Mouse (Mus musculus): ENCODE data around the gene Aes. TPM values are rescaled to one million over a fixed set of nuclear protein-coding genes. Genes with fewer than 3 reads are reported as not detected.

The Aes gene
- polyA plus RNA-seq (2012; rRNA removed): 1,576 and 2,275 TPM in 2 replicates

DNA sequence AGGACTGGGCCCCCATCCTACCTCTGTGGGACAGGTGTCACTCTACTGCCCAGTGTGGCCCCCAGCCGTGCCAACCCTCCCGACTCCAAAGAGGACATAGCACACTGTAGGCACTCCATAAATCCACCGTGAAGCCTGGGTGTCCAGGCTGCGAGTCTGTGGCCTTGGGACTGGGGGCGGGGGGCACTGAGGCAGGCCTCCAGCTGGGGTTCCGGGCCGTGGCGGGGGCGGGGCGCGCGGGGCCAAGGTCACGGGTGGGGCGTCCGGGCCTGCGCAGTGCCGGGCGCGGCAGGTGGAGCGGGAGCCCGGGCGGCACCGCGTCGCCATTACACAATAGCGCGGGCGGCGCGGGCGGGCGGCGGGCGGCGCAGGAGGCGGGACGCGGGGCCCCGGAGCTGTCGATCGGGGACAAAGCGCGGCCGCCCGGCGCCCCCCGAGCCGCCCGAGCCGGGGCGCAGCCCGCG, at the start of gene Aes:
Gene Aes (plus strand): TSS at position 326 of the 464 bp plus-strand sequence.

DNA sequence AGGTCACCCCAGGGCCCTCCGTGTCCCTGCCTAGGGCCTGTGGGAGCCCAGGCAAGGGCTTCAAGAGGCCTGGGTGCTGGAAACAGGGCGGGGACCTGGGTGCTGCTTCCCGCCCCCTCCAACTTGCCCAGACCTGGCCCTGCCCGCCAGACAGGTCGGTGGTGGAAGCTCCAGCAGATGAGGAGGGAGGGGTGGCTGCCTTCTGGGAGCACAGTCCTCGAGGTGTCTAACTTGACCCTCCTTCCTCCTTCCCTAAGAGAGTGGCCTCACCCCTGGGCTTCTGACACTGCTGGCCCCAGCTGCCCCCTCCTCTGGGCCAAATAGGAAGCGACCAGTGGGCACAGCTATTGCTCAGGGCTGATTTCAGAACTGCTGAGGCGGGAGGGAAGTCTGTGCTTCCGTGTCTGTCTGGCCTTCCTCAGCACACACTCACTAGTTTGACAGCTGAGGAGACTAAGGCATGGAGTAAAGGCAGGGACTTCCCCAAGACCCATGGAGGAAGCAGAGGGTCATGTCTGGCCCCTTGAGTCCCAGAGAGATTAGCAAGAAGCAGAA, 35.2 kb upstream of the Aes start, which contains the start of gene Gna15:
Gene Gna15 (minus strand): TSS at position 175 of the 555 bp plus-strand sequence.

DNA sequence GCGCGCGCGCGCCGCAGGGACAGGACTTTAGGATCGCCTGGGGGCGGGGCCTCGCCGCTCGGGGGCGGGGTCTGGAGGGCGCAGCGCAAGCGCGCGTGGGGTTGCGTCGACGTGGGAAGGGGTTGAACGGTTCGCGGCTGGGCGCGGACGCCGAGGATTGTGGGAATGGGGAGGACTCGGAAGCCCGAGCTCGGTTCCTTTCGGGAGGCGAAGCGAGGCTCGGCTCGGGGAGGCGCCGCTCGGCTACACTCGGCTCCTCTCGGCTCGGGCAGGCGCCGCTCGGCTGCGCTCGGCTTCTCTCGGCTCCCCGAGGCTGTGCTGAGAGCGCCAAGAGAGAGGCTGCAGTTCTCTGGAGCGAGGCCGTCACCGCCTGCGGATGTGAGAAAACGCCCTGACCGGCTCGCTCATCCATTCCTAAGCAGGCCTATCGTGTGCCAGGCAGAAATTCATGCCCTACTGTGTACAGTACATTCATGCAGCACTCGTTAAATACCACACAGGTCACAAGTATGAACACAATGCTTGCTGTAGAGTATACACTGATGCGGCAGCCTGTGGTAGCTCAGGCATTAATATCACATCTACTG, 14.0 kb upstream of the Aes start, which contains the start of gene Gna11:
Gene Gna11 (minus strand): TSS at position 30 of the 587 bp plus-strand sequence.

DNA sequence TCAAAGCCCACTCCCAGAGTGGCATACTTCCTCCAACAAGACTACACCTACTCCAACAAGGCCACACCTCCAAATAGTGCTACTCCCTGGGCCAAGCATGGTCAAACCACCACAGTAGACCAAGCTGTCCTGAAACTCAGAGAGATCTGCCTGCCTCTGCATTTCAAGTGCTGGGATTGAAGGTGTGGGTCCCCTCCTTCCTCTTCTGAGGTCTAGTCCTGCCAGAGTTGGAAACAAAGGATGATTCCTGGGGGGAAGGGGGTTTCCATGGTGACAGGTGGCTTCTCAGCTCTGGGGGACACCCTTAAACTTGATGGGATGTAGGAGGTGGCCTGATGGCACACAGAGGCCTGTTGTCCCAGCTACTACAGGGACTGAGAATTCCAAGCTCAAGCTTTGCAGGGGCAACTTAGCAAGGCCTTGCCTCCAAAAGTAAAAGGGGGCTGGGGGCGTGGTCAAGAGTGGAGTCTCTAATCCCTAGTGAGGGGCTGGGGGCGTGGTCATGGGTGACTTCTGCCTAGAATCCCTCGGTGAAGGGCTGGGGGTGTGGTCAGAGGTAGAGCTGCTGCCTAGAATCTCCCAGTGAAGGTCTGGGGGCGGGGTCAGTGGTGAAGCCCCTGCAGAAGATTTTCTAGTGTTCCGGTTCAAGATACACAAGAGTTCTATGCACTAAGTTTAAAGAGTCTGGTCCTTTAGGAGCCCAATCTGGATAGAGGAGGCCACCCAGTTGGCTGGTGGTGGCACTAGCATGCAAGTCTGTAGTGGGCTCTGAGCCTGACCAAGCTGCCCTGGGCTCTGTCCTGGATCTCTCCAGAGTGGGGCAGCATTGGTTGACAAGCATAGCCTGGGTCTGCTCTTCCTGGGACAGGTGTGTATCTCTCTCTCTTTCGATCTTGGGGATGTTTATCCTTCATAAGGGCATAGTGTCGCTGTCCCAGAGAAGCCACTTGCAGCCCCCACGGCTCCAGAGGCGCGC, 15.1 kb downstream of the Aes start, which contains the start of gene Tle2:
Gene Tle2 (plus strand): TSS at position 481 of the 976 bp plus-strand sequence.

DNA sequence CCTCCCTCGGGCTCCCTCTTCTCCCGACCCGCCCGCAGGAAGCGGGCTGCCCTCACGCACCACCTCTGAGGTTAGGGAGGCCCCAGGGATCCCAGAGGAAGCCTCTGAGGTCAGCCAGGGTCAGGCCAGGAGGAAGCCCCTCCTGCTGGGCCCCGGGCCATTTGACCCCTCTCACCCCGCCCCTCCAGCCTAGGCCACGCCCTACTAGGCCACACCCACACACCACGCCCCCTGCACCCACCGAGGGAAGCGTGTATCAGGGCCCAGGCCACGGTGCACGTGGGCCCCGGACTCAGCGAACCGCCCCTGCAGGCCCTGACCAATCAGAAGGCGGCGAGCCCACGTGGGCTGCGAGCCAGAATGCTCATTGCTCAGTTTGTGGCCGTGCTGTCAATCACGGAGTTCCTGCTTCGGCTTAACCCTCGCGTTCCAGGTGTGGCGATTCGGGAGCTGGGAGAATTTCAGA, 41.5 kb downstream of the Aes start, which contains the start of gene Tle6:
Gene Tle6 (minus strand): TSS at position 336 of the 466 bp plus-strand sequence.

GRCm38 (mm10) chr10:81605974-81606751, 46.9 kb downstream of the Aes start, which contains the start of gene BC025920:
BC025920 (plus strand) TSS chr10:81606270.

Other genes with a start within 250 kb of the Aes start
- 11.9 and 14.7 TPM in 2 replicates for gene Cactin, start 238.4 kb upstream of the Aes start, polyA plus RNA-seq (2012; rRNA removed)
- gene Tbxa2r, start 230.8 kb upstream of the Aes start, polyA plus RNA-seq (2012; rRNA removed): 17.8 and 29.6 TPM in 2 replicates
- 2.3 TPM in 2 replicates for gene Gipc3, start 216.2 kb upstream of the Aes start, polyA plus RNA-seq (2012; rRNA removed)
- gene Hmg20b, start 209.0 kb upstream of the Aes start, polyA plus RNA-seq (2012; rRNA removed): 95.3 and 125 TPM in 2 replicates
- 11.1 and 23.8 TPM in 2 replicates for gene Mfsd12, start 202.0 kb upstream of the Aes start, polyA plus RNA-seq (2012; rRNA removed)
- 229 and 346 TPM in 2 replicates for gene 4930404N11Rik, start 193.7 kb upstream of the Aes start, polyA plus RNA-seq (2012; rRNA removed)
- gene Fzr1, start 181.0 kb upstream of the Aes start, polyA plus RNA-seq (2012; rRNA removed): 64.1 and 71.5 TPM in 2 replicates
- gene Dohh, start 175.1 kb upstream of the Aes start, polyA plus RNA-seq (2012; rRNA removed): 57.2 and 82.1 TPM in 2 replicates
- 0.54 and 0.88 TPM in 2 replicates for gene Gm48551, start 175.0 kb upstream of the Aes start, polyA plus RNA-seq (2012; rRNA removed)
- gene Gm48552, start 170.5 kb upstream of the Aes start, polyA plus RNA-seq (2012; rRNA removed): 1.4 and 1.7 TPM in 2 replicates
- 455 and 473 TPM in 2 replicates for gene Smim24, start 166.4 kb upstream of the Aes start, polyA plus RNA-seq (2012; rRNA removed)
- gene Nfic, start 103.9 kb upstream of the Aes start, polyA plus RNA-seq (2012; rRNA removed): 27.0 and 33.0 TPM in 2 replicates
- gene Celf5, start 76.8 kb upstream of the Aes start, polyA plus RNA-seq (2012; rRNA removed): 1.3 and 2.8 TPM in 2 replicates
- gene Ncln, start 63.1 kb upstream of the Aes start, polyA plus RNA-seq (2012; rRNA removed): 147 and 177 TPM in 2 replicates
- gene S1pr4, start 59.4 kb upstream of the Aes start, polyA plus RNA-seq (2012; rRNA removed): 1.6 and 3.7 TPM in 2 replicates
- gene Gna15, start 35.3 kb upstream of the Aes start, polyA plus RNA-seq (2012; rRNA removed): 5.4 and 9.1 TPM in 2 replicates
- 64.5 and 66.0 TPM in 2 replicates for gene Gna11, start 14.3 kb upstream of the Aes start, polyA plus RNA-seq (2012; rRNA removed)
- 56.0 and 71.7 TPM in 2 replicates for gene Tle2, start 15.1 kb downstream of the Aes start, polyA plus RNA-seq (2012; rRNA removed)
- 10.5 and 11.4 TPM in 2 replicates for gene Tle6, start 41.6 kb downstream of the Aes start, polyA plus RNA-seq (2012; rRNA removed)
- 0.14 and 0.39 TPM in 2 replicates for gene BC025920, start 46.8 kb downstream of the Aes start, polyA plus RNA-seq (2012; rRNA removed)
- gene Sirt6, start 68.3 kb downstream of the Aes start, polyA plus RNA-seq (2012; rRNA removed): 18.8 and 22.3 TPM in 2 replicates
- gene Ankrd24, start 69.1 kb downstream of the Aes start, polyA plus RNA-seq (2012; rRNA removed): 17.2 and 28.0 TPM in 2 replicates
- 0.09 TPM in 1 of 2 replicates, not detected in the other for gene Gm10778, start 89.6 kb downstream of the Aes start, polyA plus RNA-seq (2012; rRNA removed)
- not detected in 2 replicates for gene Zfp433, start 145.3 kb downstream of the Aes start, polyA plus RNA-seq (2012; rRNA removed)
- not detected in 2 replicates for gene Gm3055, start 211.7 kb downstream of the Aes start, polyA plus RNA-seq (2012; rRNA removed)